Mouse (Mus musculus): Measurements from ENCODE around the gene Med22. TPM values are rescaled to one million over a fixed set of nuclear protein-coding genes. Genes with fewer than 3 reads are reported as not detected.

Med22 gene
- polyA plus RNA-seq, 1 experiment = 71.0 TPM

- Histone ChIP-seq H3K79me2 (ENCODE audit: control insufficient read depth, insufficient read depth) (no peaks in the 10 kb centered on the region), H3ac (ENCODE audit: control insufficient read depth, insufficient read length, low read depth) (no peak overlapping the region), H3K4me3 (ENCODE audit: insufficient read depth, poor library complexity, severe bottlenecking) (no peak overlapping the region), H3K27me3 (ENCODE audit: control insufficient read depth, insufficient read depth, insufficient read length) (no peaks in the 10 kb centered on the region), H3K79me3 (ENCODE audit: low read depth) (no peaks in the 10 kb centered on the region), H3K36me3 (ENCODE audit: control insufficient read depth, insufficient read depth) (peaks cover 54% of the 10 kb centered on the region)
- TF ChIP-seq USF1 (IDR thresholded peaks at IDR 0.05; ENCODE audit: low read depth) (no peak), MYOG (IDR thresholded peaks at IDR 0.05; ENCODE audit: control insufficient read depth, extremely low read depth, insufficient read length) (no peak), FOSL1 (IDR thresholded peaks at IDR 0.05; ENCODE audit: insufficient read depth, low read length, poor library complexity, severe bottlenecking) (no peak), MYOD1 (IDR thresholded peaks at IDR 0.05; ENCODE audit: control insufficient read depth, insufficient read length, low read depth) (no peak), CTCF (IDR thresholded peaks at IDR 0.05; ENCODE audit: control insufficient read depth, insufficient read depth, insufficient read length) (no peak)
Measured at GRCm38 (mm10) chr2:26952193-26952592, 41.7 kb upstream of the Med22 start.

- H3K79me2 ChIP-seq (ENCODE audit: control insufficient read depth, insufficient read depth) = no peaks in the 10 kb centered on the region
- H3K27me3 ChIP-seq (ENCODE audit: control insufficient read depth, insufficient read depth, insufficient read length) = no peaks in the 10 kb centered on the region
- peaks cover 46% of the 10 kb centered on the region for H3K36me3 ChIP-seq (ENCODE audit: control insufficient read depth, insufficient read depth)
- no peaks in the 10 kb centered on the region for H3K79me3 ChIP-seq (ENCODE audit: low read depth)
- TF ChIP-seq USF1 (IDR thresholded peaks at IDR 0.05; ENCODE audit: low read depth) (no peak), MYOG (IDR thresholded peaks at IDR 0.05; ENCODE audit: control insufficient read depth, extremely low read depth, insufficient read length) (no peak), FOSL1 (IDR thresholded peaks at IDR 0.05; ENCODE audit: insufficient read depth, low read length, poor library complexity, severe bottlenecking) (no peak), MAX (IDR thresholded peaks at IDR 0.05) (no peak), MYOD1 (IDR thresholded peaks at IDR 0.05; ENCODE audit: control insufficient read depth, insufficient read length, low read depth) (no peak), CTCF (IDR thresholded peaks at IDR 0.05; ENCODE audit: control insufficient read depth, insufficient read depth, insufficient read length) (no peak), CEBPB (IDR thresholded peaks at IDR 0.05; ENCODE audit: low read depth) (no peak)
- H3K4me3 ChIP-seq (ENCODE audit: insufficient read depth, poor library complexity, severe bottlenecking) = no peak overlapping the region
- H3ac ChIP-seq (ENCODE audit: control insufficient read depth, insufficient read length, low read depth) = no peak overlapping the region
Measured at GRCm38 (mm10) chr2:26951346-26951905, 40.9 kb upstream of the Med22 start.

GRCm38 (mm10) chr2:26950411-26950810 lies 39.9 kb upstream of the Med22 start:
- H3K27me3 ChIP-seq (ENCODE audit: control insufficient read depth, insufficient read depth, insufficient read length) = no peaks in the 10 kb centered on the region
- H3K36me3 ChIP-seq (ENCODE audit: control insufficient read depth, insufficient read depth) = peaks cover 36% of the 10 kb centered on the region
- H3K79me3 ChIP-seq (ENCODE audit: low read depth) = no peaks in the 10 kb centered on the region
- H3K79me2 ChIP-seq (ENCODE audit: control insufficient read depth, insufficient read depth) = no peaks in the 10 kb centered on the region
- TF ChIP-seq FOSL1 (IDR thresholded peaks at IDR 0.05; ENCODE audit: insufficient read depth, low read length, poor library complexity, severe bottlenecking) (no peak), CTCF (IDR thresholded peaks at IDR 0.05; ENCODE audit: control insufficient read depth, insufficient read depth, insufficient read length) (no peak), CEBPB (IDR thresholded peaks at IDR 0.05; ENCODE audit: low read depth) (no peak), MYOG (IDR thresholded peaks at IDR 0.05; ENCODE audit: control insufficient read depth, extremely low read depth, insufficient read length) (no peak)
- H3ac ChIP-seq (ENCODE audit: control insufficient read depth, insufficient read length, low read depth) = no peak overlapping the region
- H3K4me3 ChIP-seq (ENCODE audit: insufficient read depth, poor library complexity, severe bottlenecking) = no peak overlapping the region

GRCm38 (mm10) chr2:26943253-26943652 lies 32.8 kb upstream of the Med22 start:
- no peaks in the 10 kb centered on the region for H3K36me3 ChIP-seq (ENCODE audit: control insufficient read depth, insufficient read depth)
- no peak overlapping the region for H3K4me3 ChIP-seq (ENCODE audit: insufficient read depth, poor library complexity, severe bottlenecking)
- H3ac ChIP-seq (ENCODE audit: control insufficient read depth, insufficient read length, low read depth) = no peak overlapping the region
- peaks cover 21% of the 10 kb centered on the region for H3K27me3 ChIP-seq (ENCODE audit: control insufficient read depth, insufficient read depth, insufficient read length)
- TF ChIP-seq USF1 (IDR thresholded peaks at IDR 0.05; ENCODE audit: low read depth) (no peak), FOSL1 (IDR thresholded peaks at IDR 0.05; ENCODE audit: insufficient read depth, low read length, poor library complexity, severe bottlenecking) (no peak), CEBPB (IDR thresholded peaks at IDR 0.05; ENCODE audit: low read depth) (no peak), CTCF (IDR thresholded peaks at IDR 0.05; ENCODE audit: control insufficient read depth, insufficient read depth, insufficient read length) (no peak), MYOD1 (IDR thresholded peaks at IDR 0.05; ENCODE audit: control insufficient read depth, insufficient read length, low read depth) (no peak), MAX (IDR thresholded peaks at IDR 0.05) (no peak), MYOG (IDR thresholded peaks at IDR 0.05; ENCODE audit: control insufficient read depth, extremely low read depth, insufficient read length) (no peak)
- H3K79me3 ChIP-seq (ENCODE audit: low read depth) = no peaks in the 10 kb centered on the region
- H3K79me2 ChIP-seq (ENCODE audit: control insufficient read depth, insufficient read depth) = no peaks in the 10 kb centered on the region

- no peak overlapping the region for H3ac ChIP-seq (ENCODE audit: control insufficient read depth, insufficient read length, low read depth)
- H3K79me3 ChIP-seq (ENCODE audit: low read depth) = no peaks in the 10 kb centered on the region
- TF ChIP-seq FOSL1 (IDR thresholded peaks at IDR 0.05; ENCODE audit: insufficient read depth, low read length, poor library complexity, severe bottlenecking) = no peak
- TF ChIP-seq MYOG (IDR thresholded peaks at IDR 0.05; ENCODE audit: control insufficient read depth, extremely low read depth, insufficient read length) = no peak
- no peak for TF ChIP-seq MYOD1 (IDR thresholded peaks at IDR 0.05; ENCODE audit: control insufficient read depth, insufficient read length, low read depth)
- TF ChIP-seq CTCF (IDR thresholded peaks at IDR 0.05; ENCODE audit: control insufficient read depth, insufficient read depth, insufficient read length) = no peak
- TF ChIP-seq CEBPB (IDR thresholded peaks at IDR 0.05; ENCODE audit: low read depth) = no peak
- TF ChIP-seq MAX (IDR thresholded peaks at IDR 0.05) = no peak
- no peak for TF ChIP-seq USF1 (IDR thresholded peaks at IDR 0.05; ENCODE audit: low read depth)
- no peaks in the 10 kb centered on the region for H3K79me2 ChIP-seq (ENCODE audit: control insufficient read depth, insufficient read depth)
- H3K36me3 ChIP-seq (ENCODE audit: control insufficient read depth, insufficient read depth) = no peaks in the 10 kb centered on the region
- no peak overlapping the region for H3K4me3 ChIP-seq (ENCODE audit: insufficient read depth, poor library complexity, severe bottlenecking)
- peaks cover 21% of the 10 kb centered on the region for H3K27me3 ChIP-seq (ENCODE audit: control insufficient read depth, insufficient read depth, insufficient read length)
Measured at GRCm38 (mm10) chr2:26941539-26941938, 31.1 kb upstream of the Med22 start.

DNA sequence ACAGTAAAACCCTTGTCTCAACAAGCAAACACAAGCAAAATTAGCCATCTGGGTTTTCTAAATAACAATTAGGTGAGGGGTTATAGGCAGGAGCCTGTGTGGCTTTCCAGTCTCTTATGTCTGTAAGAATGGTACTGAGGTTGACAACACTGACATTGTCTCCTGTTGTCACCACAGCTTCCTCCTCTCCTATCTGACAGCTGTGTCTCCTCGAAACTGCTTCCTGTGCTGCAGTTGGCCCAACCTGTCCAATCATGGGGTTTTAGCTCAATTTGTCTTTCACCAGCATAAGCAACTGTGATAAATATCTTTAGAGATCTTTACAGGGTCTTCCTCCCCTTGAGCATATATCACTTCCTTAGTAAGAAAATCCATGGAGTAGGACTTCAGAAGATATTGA lies 25.9 kb upstream of the Med22 start:
- no peak overlapping the region for H3ac ChIP-seq (ENCODE audit: control insufficient read depth, insufficient read length, low read depth)
- H3K36me3 ChIP-seq (ENCODE audit: control insufficient read depth, insufficient read depth) = peaks cover 8% of the 10 kb centered on the region
- TF ChIP-seq MYOD1 (IDR thresholded peaks at IDR 0.05; ENCODE audit: control insufficient read depth, insufficient read length, low read depth) (no peak), CEBPB (IDR thresholded peaks at IDR 0.05; ENCODE audit: low read depth) (no peak), CTCF (IDR thresholded peaks at IDR 0.05; ENCODE audit: control insufficient read depth, insufficient read depth, insufficient read length) (no peak), MAX (IDR thresholded peaks at IDR 0.05) (no peak)
- H3K79me2 ChIP-seq (ENCODE audit: control insufficient read depth, insufficient read depth) = peaks cover 17% of the 10 kb centered on the region
- H3K27me3 ChIP-seq (ENCODE audit: control insufficient read depth, insufficient read depth, insufficient read length) = peaks cover 16% of the 10 kb centered on the region
- peaks cover 13% of the 10 kb centered on the region for H3K79me3 ChIP-seq (ENCODE audit: low read depth)
- no peak overlapping the region for H3K4me3 ChIP-seq (ENCODE audit: insufficient read depth, poor library complexity, severe bottlenecking)

Data from C2C12 (cell line).